Mouse (Mus musculus): ENCODE results near the gene Phc2. TPM values are rescaled to one million over a fixed set of nuclear protein-coding genes. Genes with fewer than 3 reads are reported as not detected.
A peak's percentile ranks its signal among the peaks of the same experiment; 100 is the strongest.

Phc2 gene
- total and polyA plus RNA-seq, 3 experiments, result 34.3 to 46.3 (median 39.7) TPM

GRCm38 (mm10) chr4:128727721-128728430, 73.4 kb downstream of the Phc2 start:
- WGBS, result under 1% methylated on average over 65 of the region's 65 CpGs
- H3K27me3 ChIP-seq (ENCODE audit: control insufficient read depth, insufficient read depth, low read length), result no peaks in the 10 kb centered on the region
- H3K4me3 ChIP-seq, result peak overlapping the region; percentile 90
- peaks cover 7% of the 10 kb centered on the region for H3K36me3 ChIP-seq (ENCODE audit: control insufficient read depth, insufficient read depth, low read length)
- no peak for DNase-seq
- peak overlapping the region; percentile 92 for H3K9ac ChIP-seq (ENCODE audit: low read depth, low read length)
- peak overlapping the region; percentile 90 for H3K27ac ChIP-seq
- intact Hi-C loops (cut with DNase I), result loop anchor here (2.0 to 5.0 kb wide), 2 partner anchors 49 to 157 kb away; no protein-coding TSS in a partner anchor
- H3K4me1 ChIP-seq (ENCODE audit: control insufficient read depth, insufficient read depth, low read length), result peaks cover 14% of the 10 kb centered on the region
- peaks cover 2% of the 10 kb centered on the region; the same call in 1 of the 2 replicates for H3K79me2 ChIP-seq (replicated peaks; ENCODE audit: control insufficient read depth, insufficient read depth, low read length)
- TF ChIP-seq POLR2A (IDR thresholded peaks at IDR 0.05; ENCODE audit: insufficient read depth, low read depth, low read length), result no peak

DNA sequence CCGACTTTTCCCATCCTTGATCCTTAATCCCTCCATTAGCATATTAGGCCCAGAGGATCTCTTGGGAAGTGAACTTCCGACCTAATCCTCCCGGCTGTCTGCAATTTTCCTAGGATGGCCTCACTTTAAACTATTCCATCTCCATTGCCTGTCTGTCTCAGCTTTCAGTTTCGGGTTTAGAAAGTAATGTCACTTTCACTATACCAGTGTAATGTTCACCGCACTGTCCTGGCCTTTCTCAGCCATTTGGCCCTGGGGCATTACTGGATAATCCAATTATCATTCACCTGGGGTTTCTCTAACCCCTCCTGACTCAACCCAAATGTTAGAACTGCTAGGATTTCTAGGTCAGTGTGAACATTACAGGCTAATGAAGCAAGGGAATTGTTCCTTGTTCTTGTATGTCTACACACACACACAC, 73.9 kb downstream of the Phc2 start:
- Histone ChIP-seq H3K36me3 (ENCODE audit: control insufficient read depth, insufficient read depth, low read length) (peaks cover 12% of the 10 kb centered on the region), H3K9ac (ENCODE audit: low read depth, low read length) (peak overlapping the region; percentile 92), H3K4me1 (ENCODE audit: control insufficient read depth, insufficient read depth, low read length) (peaks cover 18% of the 10 kb centered on the region), H3K79me2 (replicated peaks; ENCODE audit: control insufficient read depth, insufficient read depth, low read length) (peaks cover 2% of the 10 kb centered on the region; the same call in 1 of the 2 replicates), H3K27ac (peak overlapping the region; percentile 90), H3K4me3 (peak overlapping the region; percentile 90), H3K27me3 (ENCODE audit: control insufficient read depth, insufficient read depth, low read length) (no peaks in the 10 kb centered on the region)
- no peak for DNase-seq
- intact Hi-C loops (cut with DNase I), result loop anchor here (2.0 to 5.0 kb wide), 2 partner anchors 49 to 156 kb away; no protein-coding TSS in a partner anchor
- TF ChIP-seq EP300 (IDR thresholded peaks at IDR 0.05; ENCODE audit: insufficient read depth, low read depth, low read length) (no peak), CTCF (IDR thresholded peaks at IDR 0.05) (no peak), POLR2A (IDR thresholded peaks at IDR 0.05; ENCODE audit: insufficient read depth, low read depth, low read length) (no peak)
- under 1% methylated on average over 5 of the region's 5 CpGs for WGBS

- H3K4me3 ChIP-seq, result peak overlapping the region; percentile 90
- peaks cover 23% of the 10 kb centered on the region for H3K4me1 ChIP-seq (ENCODE audit: control insufficient read depth, insufficient read depth, low read length)
- intact Hi-C loops (cut with DNase I), result loop anchor here (2.0 to 5.0 kb wide), 2 partner anchors 48 to 156 kb away; no protein-coding TSS in a partner anchor
- peaks cover 2% of the 10 kb centered on the region; the same call in 1 of the 2 replicates for H3K79me2 ChIP-seq (replicated peaks; ENCODE audit: control insufficient read depth, insufficient read depth, low read length)
- H3K27me3 ChIP-seq (ENCODE audit: control insufficient read depth, insufficient read depth, low read length), result no peaks in the 10 kb centered on the region
- TF ChIP-seq POLR2A (IDR thresholded peaks at IDR 0.05; ENCODE audit: insufficient read depth, low read depth, low read length), result no peak
- no peak for TF ChIP-seq CTCF (IDR thresholded peaks at IDR 0.05)
- no peak for TF ChIP-seq EP300 (IDR thresholded peaks at IDR 0.05; ENCODE audit: insufficient read depth, low read depth, low read length)
- H3K36me3 ChIP-seq (ENCODE audit: control insufficient read depth, insufficient read depth, low read length), result peaks cover 12% of the 10 kb centered on the region
- WGBS, result 15% methylated on average over 15 of the region's 15 CpGs
- H3K9ac ChIP-seq (ENCODE audit: low read depth, low read length), result peak overlapping the region; percentile 55
- DNase-seq, result peak in 1 of 2 experiments; percentile 37
- peak overlapping the region; percentile 90 for H3K27ac ChIP-seq
Measured at GRCm38 (mm10) chr4:128729033-128729708, 74.7 kb downstream of the Phc2 start.

GRCm38 (mm10) chr4:128729709-128730037, 75.2 kb downstream of the Phc2 start:
- TF ChIP-seq EP300 (IDR thresholded peaks at IDR 0.05; ENCODE audit: insufficient read depth, low read depth, low read length) (0 out of 2 replicates have a peak, but pooled peaks have one; percentile 15), CTCF (IDR thresholded peaks at IDR 0.05) (no peak), POLR2A (IDR thresholded peaks at IDR 0.05; ENCODE audit: insufficient read depth, low read depth, low read length) (0 out of 2 replicates have a peak, but pooled peaks have one; percentile 17)
- H3K79me2 ChIP-seq (replicated peaks; ENCODE audit: control insufficient read depth, insufficient read depth, low read length), result peaks cover 2% of the 10 kb centered on the region; the same call in 1 of the 2 replicates
- WGBS, result 19% methylated on average over 5 of the region's 5 CpGs
- peak overlapping the region; percentile 90 for H3K27ac ChIP-seq
- intact Hi-C loops (cut with DNase I), result loop anchor here (2.0 to 5.0 kb wide), 2 partner anchors 48 to 155 kb away; no protein-coding TSS in a partner anchor
- H3K36me3 ChIP-seq (ENCODE audit: control insufficient read depth, insufficient read depth, low read length), result peaks cover 12% of the 10 kb centered on the region
- H3K4me1 ChIP-seq (ENCODE audit: control insufficient read depth, insufficient read depth, low read length), result peaks cover 27% of the 10 kb centered on the region
- DNase-seq, result peak; percentile 51
- no peaks in the 10 kb centered on the region for H3K27me3 ChIP-seq (ENCODE audit: control insufficient read depth, insufficient read depth, low read length)
- H3K4me3 ChIP-seq, result peak overlapping the region; percentile 90
- H3K9ac ChIP-seq (ENCODE audit: low read depth, low read length), result peak overlapping the region; percentile 55

DNA sequence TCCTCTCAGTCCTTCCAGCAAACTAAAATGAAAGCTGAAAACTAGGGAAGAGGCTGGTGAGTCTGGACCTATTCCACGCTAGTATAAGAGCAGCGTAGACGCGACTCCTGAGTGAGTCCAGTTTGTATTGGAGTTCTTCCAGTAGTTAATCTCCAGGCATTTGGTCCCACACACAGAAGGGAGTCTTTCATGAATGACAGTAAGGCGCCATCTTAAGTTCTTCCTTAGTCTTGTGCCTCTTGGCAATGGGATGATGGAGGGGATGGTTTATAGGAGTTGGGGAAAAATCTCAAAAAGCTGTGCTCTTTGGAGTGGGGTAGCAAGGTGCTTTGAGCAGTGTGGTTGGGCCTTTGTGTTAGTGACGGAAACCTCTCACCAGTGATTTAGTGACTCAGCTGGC, 75.8 kb downstream of the Phc2 start:
- Histone ChIP-seq H3K79me2 (replicated peaks; ENCODE audit: control insufficient read depth, insufficient read depth, low read length) (peaks cover 4% of the 10 kb centered on the region), H3K27me3 (ENCODE audit: control insufficient read depth, insufficient read depth, low read length) (no peaks in the 10 kb centered on the region), H3K4me1 (ENCODE audit: control insufficient read depth, insufficient read depth, low read length) (peaks cover 31% of the 10 kb centered on the region), H3K36me3 (ENCODE audit: control insufficient read depth, insufficient read depth, low read length) (peaks cover 12% of the 10 kb centered on the region), H3K4me3 (peak overlapping the region; percentile 90), H3K9ac (ENCODE audit: low read depth, low read length) (no peak overlapping the region), H3K27ac (peak overlapping the region; percentile 90)
- TF ChIP-seq EP300 (IDR thresholded peaks at IDR 0.05; ENCODE audit: insufficient read depth, low read depth, low read length), result no peak
- no peak for TF ChIP-seq CTCF (IDR thresholded peaks at IDR 0.05)
- TF ChIP-seq POLR2A (IDR thresholded peaks at IDR 0.05; ENCODE audit: insufficient read depth, low read depth, low read length), result no peak
- intact Hi-C loops (cut with DNase I), result no loop called here
- 21% methylated on average over 6 of the region's 6 CpGs for WGBS
- DNase-seq, result no peak
